Mouse (Mus musculus): ENCODE results near the gene Pskh1. TPM values are rescaled to one million over a fixed set of nuclear protein-coding genes. Genes with fewer than 3 reads are reported as not detected.
A peak's percentile ranks its signal among the peaks of the same experiment; 100 is the strongest.

Gene Pskh1
- total RNA-seq, 2 experiments from 2014 or later: 13.5 to 13.6 TPM

DNA sequence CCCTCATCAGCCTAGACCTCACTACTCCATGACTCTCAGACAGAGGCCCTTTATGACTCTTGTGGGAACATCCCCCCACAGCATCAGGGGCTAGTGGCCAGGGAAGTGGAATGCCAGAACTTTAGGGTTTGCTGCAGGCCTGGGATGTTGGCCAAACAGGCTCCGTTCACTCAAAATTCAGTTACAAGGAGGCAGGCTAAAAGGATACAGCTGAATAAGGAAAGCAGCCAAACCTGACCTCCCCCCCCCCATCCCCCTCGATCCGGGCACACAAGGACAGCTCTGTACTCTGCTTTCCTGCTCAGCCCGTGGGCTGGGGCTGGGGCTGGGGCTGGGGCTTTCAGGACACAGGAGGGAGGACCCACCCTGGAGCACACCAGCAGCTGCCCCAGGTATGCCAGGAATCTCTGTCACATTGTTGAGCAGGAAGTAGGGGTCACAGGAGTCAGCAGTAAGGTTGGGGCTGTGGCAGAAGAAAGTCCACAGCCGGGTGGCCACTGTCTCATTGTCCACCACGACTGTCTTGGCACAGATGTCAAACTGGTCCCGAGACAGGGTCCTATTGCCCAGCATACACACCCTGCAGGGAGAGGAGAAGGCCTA lies 50.9 kb downstream of the Pskh1 start:
- no peak for DNase-seq (ENCODE audit: low spot score)

DNA sequence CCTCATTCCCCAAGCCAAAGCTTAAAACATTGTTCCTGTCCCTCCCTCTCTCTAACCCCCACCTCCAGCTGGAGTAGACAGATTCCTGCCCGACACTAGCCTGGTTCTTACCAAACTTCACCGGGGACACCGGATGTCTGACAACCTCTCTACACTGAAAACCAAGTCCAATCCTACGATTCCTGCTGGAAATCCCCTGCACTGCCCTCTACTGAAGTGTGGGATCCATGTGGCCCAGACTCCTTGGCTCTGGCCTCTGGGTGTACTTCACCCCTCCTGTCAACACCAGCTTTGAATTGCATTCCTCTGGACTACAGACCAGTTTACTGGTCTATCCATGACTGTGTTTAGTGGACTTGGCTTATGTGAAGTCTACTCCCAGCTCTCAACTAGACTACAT lies 56.3 kb downstream of the Pskh1 start:
- DNase-seq (ENCODE audit: low spot score): no peak

DNA sequence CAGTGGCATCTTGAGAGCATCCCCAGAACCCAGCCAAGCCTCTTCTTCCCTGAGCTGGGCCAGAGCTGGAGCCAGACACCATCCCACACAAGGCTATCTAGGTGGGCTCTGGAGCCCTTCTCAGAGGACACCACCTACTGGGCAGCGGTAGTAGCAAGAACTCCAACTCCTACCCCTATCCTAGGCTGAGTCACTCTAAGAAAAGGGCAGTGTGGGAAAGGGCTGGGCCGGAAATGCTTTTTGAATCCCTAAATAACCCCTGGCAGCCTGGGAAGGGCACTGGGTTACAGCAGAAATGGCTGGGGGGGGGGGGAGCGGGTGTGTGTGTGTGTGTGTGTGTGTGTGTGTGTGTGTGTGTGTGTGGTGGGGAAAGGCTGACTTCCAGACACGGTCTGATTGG lies 57.6 kb downstream of the Pskh1 start:
- peak; percentile 59 for DNase-seq (ENCODE audit: low spot score)

DNA sequence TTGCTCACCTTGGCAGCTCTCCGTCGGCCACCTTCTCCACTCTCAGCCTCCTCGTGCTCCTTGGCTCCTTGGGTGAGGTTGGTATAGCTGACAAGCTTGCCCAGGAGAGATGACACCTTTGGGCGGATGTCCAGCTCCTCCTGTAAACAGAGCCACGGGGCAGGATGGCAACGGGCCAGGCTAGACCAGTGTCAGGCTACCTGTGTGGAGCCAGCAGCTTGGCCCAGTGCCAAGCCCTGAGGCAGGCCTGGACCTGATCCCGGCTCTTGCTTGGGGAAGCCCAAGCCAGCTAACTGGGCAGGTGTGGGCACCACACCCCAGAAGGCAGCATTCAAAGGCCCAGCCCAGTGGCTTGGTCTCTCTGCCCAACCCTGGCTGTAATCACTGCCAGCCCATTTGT lies 59.1 kb downstream of the Pskh1 start:
- peak; percentile 94 for DNase-seq (ENCODE audit: low spot score)

DNA sequence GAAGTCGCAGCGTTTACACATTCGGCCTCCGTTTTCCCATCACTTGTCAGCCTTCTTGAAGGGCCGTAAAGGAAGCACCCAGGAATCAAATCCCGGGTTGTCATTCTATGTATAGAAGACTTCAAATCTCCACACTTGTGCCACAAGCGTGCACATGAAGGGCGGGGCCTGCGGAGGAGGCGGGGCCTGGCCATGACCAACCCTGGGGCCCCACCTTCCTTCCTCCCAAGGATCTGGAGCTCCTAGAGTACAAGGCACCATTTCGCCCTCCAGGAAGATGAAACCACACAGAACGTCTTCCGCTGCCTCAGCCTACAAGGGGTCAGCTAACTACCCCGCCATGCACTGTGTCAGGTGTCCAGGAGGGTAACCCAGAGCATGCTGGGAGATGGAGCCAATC lies 60.9 kb downstream of the Pskh1 start:
- DNase-seq (ENCODE audit: low spot score): no peak

DNA sequence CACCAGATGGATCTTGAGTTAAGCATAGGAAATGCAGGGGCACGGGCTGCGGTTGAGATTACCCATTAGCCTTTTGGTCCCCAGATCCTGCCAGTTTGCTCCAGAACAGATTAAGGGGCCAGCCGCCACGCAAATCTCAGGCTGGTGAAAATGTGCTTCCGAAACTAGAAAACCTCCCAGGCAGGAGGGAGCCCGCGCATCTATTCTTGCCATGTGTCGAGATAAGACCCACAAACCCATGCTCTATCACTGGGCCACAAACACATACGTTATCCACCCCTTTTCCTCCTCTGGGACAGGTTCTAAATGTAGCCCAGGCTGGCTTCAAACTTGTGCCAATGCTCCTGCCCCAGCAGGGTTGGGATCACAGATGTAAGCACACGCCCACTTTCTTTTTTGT lies 61.3 kb downstream of the Pskh1 start:
- no peak for DNase-seq (ENCODE audit: low spot score)

DNA sequence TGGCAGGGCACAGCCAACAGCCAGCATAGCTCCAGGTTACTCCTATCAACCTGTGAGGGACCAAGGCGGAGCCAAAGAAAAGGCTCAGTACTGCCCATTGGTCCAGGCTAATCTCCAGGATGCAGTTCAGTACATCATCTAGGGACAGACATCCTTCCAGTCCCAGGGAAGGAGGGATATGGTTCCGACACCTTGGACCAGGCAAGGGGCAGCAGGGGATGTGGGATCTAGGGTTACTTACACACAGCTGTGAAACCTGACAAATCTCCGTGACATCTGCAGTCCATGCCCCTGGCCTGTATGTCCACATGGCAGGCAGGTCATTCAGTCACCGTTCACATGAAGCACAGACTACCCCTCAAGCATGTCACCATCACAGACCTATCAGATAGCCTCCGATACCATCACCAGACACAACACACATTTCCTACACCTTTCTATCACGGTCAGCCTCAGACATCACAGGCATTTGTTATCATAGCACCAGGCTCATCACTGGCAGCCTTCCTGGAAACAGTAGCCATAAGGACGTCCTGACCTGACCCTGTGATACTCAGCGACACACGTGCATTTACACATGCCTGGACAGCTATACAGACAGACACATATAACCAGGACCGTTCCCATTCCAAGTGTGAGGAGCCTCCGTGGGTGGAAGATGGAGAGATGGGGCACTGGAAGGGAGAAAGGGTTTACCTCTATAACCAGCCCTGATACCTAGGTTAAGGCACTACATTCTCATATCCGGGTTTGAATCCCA lies 64.4 kb downstream of the Pskh1 start:
- no peak for DNase-seq (ENCODE audit: low spot score)

DNA sequence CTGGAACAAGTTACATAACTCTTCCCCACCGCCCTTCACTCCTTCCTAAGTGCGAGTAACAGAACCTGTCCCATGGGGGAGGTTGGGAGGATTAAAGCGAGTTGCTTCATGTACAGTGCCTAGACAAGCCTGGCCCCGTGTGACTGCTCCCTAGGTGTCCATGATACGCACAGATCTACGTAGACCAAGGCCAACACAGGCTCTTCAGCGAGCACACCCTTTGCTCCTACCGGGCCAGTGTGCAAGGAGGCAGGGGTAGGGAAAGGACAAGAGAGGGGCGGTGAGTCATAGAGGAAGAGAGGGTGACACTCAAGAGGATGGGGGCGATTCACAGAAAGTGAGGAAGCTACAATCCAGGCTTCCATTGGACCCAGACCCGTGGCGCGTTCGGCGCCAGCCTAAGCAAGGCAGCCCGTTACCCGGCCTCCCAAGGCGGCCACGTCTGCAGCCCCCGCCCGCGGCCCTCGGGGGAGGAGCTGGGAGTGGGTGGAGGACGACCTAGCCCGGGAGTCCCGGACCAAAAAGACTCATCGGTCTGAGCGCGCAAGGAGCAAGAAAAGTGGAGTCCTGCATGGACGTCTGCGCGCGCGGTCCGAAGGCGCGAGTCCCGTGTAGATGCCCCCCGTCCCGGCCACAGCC lies 65.1 kb downstream of the Pskh1 start:
- peak; percentile 56 for DNase-seq (ENCODE audit: low spot score)

DNA sequence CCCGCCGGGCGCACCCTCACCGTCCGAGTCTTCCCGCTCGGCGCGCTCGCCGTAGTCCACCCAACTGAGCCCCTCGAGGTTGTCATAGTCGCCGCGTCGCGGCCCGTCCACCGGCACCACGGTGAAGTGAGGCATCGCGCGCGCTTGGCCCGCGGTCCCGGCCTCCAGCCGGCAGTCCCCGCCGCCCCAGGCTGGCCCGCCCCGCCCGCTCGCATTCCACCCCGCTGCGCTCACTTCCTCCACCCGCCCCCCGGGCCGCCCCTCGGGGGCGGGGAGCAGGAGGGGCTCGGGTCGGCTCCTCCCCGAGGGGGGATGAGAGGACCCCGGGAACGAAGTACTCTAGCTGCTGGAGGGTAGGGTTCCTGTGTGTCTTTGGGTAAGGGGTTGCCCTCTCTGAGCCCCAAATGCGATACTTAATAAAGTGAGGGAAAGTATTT lies 65.7 kb downstream of the Pskh1 start, which contains the start of gene Slc12a4:
Slc12a4 (minus strand) TSS at position 193 of the 437 bp plus-strand sequence.
- DNase-seq (ENCODE audit: low spot score): peak; percentile 79

DNA sequence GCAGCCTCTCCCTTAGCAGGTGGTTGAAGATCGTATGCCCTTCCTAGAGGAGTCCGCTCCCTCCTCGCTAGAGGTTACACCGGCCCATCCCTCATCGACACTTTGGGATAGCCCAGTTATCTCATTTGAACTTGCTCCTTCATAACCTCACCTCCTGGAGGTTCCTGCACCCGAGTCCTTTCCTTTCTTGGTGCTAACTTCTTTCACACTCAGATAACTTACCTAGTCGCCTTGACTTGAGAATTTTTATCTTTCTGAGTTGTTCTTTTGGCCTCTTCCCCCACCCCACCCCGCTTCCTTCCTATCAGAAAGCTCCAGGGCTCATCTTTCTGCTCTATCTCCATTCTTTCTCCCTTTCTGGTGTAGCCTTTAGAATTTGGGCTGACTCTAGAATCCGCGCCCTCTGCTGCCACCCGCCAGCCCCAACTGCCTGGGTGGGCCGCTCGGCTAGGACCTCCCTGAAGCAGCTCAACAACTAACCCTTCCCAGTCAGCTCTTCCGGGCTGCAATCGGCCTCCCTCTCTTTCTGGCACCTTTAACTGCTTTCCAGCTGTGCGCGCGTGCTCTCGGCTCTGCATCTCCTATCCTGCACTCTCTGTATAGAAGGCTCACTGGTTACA lies 66.6 kb downstream of the Pskh1 start:
- DNase-seq (ENCODE audit: low spot score): no peak

DNA sequence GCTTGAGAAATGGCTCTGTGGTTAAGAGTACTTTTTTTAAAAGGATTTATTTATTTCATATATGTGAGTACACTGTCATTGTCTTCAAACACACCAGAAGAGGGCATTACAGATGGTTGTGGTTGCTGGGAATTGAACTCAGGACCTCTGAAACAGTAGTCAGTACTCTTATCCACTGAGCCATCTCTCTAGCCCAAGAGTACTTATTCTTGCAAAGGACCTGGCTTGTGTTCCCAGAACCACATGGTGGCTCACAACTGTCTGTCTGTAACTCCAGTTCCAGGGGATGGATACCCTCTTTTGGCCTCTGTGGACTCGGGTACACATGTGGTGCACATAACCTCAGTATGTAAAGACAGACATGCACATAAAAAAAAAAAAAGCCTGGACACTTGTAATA lies 69.1 kb downstream of the Pskh1 start:
- no peak for DNase-seq (ENCODE audit: low spot score)

DNA sequence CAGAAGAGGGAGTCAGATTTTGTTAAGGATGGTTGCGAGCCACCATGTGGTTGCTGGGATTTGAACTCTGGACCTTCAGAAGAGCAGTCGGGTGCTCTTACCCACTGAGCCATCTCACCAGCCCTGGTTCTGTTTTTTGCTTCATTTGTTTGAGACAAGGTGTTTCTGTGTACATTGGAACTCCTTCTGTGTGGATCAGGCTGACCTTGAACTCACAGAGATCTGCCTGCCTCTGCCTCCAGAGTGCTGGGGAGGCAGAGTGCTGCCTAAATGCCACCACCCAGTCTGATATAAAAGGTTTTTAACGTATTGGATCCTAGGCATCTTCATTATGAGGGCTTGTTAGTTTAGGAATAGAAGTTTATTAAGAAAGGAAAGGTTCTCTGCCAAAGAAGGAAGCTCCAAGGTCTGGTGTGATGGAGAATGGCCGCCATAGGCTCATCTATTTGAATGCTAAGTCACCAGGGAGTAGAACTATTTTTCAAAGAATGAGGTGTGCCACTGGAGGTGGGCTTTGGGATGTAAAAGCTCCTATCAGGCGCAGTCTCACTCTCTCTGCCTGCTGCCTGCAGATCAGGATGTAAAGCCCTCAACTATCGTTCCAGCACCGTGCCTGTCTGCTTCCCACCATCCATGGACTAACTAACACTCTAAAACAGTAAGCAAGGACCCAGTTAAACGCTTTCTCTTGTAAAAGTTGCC lies 70.9 kb downstream of the Pskh1 start:
- no peak for DNase-seq (ENCODE audit: low spot score)

DNA sequence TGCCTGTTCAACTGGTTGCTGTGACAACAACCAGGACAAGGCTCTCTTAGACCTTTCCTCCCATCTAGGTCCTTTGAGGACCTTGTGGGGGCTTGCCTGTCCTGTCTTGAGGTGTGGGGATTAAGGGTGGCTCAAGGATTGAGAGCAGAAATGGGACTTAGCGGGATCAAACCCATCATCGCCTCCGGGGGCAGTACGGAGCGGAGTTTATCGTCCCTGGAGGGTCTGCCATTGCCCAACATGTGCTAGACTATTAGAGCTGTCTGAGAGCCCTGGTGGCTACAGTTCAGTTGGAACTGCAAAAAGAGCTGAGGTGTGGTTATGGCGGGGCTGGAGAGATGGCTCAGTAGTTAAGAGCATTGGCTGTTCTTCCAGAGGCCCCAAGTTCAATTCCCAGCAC lies 75.1 kb downstream of the Pskh1 start:
- DNase-seq (ENCODE audit: low spot score): no peak

DNA sequence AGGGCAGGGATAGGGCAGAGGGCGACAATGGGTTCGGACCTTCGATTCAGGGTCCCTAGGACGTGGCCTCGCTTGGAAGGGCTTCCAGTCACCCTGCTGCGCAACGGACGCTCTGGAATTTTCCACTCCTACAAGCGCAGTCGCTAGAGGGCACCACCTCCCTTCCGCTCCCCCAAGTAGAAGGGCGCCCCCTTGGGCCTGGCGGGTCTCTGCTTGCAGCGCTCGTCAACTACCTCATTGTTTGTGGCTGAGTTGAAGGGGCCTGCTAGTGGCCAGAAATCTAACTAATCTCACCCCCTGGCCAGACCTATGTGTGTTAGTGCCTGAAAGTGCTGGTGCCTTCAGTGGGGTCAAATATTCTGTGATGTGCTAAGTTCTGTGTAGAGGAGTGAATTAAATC lies 79.1 kb downstream of the Pskh1 start, which contains the start of gene Dpep3:
Dpep3 (minus strand) TSS at position 105 of the 400 bp plus-strand sequence.
- no peak for DNase-seq (ENCODE audit: low spot score)

DNA sequence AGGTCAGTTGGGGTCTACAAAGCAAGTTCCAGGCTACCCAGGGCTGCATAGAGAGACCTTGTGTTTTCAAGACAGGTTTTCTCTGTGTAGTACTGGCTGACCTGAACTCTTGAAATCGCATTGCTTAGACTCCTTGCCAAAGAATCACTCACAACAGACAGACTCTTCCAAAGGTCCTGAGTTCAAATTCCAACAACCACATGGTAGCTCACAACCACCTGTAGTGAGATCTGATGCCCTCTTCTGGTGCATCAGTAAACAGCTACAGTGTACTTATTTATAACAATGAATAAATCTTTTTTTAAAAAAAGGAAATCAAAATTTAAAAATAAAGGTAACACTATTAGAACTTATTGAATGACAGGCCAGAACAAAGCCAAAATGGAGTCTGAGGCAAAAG lies 80.9 kb downstream of the Pskh1 start:
- DNase-seq (ENCODE audit: low spot score): no peak

Small RNA genes within 50 kb of the gene (microRNA-seq; reads per million reads assigned to microRNA genes)
- 1.0 reads per million for gene Mir7074

Other genes starting within 250 kb of the Pskh1 start
- under 1 TPM in 1 of 2 experiments, not detected in 1; 0.05 TPM for gene Carmil2, start 214.2 kb upstream of the Pskh1 start, total RNA-seq (2021)
- 1 to 10 TPM; 5.0 to 5.4 TPM for gene Acd, start 199.3 kb upstream of the Pskh1 start, total RNA-seq (2021)
- 1 to 10 TPM; 5.5 to 6.2 TPM for gene Pard6a, start 199.3 kb upstream of the Pskh1 start, total RNA-seq (2021)
- not detected for gene 4933405L10Rik, start 192.8 kb upstream of the Pskh1 start, total RNA-seq (2021)
- gene Enkd1, start 192.2 kb upstream of the Pskh1 start, total RNA-seq (2021): 1 to 10 TPM in 1 of 2 experiments, under 1 TPM in 1; 0.69 to 1.4 TPM
- 1 to 10 TPM; 6.9 to 8.4 TPM for gene Gfod2, start 141.8 kb upstream of the Pskh1 start, total RNA-seq (2021)
- gene Ranbp10, start 73.1 kb upstream of the Pskh1 start, total RNA-seq (2021): 10 to 100 TPM; 25.6 to 27.4 TPM
- not detected for gene Tsnaxip1, start 72.7 kb upstream of the Pskh1 start, total RNA-seq (2021)
- under 1 TPM; 0.93 to 0.98 TPM for gene Cenpt, start 47.2 kb upstream of the Pskh1 start, total RNA-seq (2021)
- 10 to 100 TPM; 21.9 to 22.0 TPM for gene Thap11, start 45.3 kb upstream of the Pskh1 start, total RNA-seq (2021)
- gene Nutf2, start 39.9 kb upstream of the Pskh1 start, total RNA-seq (2021): 10 to 100 TPM; 43.7 to 44.5 TPM
- 10 to 100 TPM; 19.7 to 20.6 TPM for gene Edc4, start 19.6 kb upstream of the Pskh1 start, total RNA-seq (2021)
- under 1 TPM in 1 of 2 experiments, not detected in 1; 0.76 TPM for gene Nrn1l, start 6.9 kb upstream of the Pskh1 start, total RNA-seq (2021)
- under 1 TPM in 1 of 2 experiments, not detected in 1; 0.37 TPM for gene Ctrl, start 33.4 kb downstream of the Pskh1 start, total RNA-seq (2021)
- gene Psmb10, start 38.0 kb downstream of the Pskh1 start, total RNA-seq (2021): 10 to 100 TPM; 19.4 to 27.2 TPM
- gene Lcat, start 42.9 kb downstream of the Pskh1 start, total RNA-seq (2021): under 1 TPM; 0.16 to 0.66 TPM
- 10 to 100 TPM in 1 of 2 experiments, 1 to 10 TPM in 1; 8.7 to 16.1 TPM for gene Slc12a4, start 65.7 kb downstream of the Pskh1 start, total RNA-seq (2021)
- gene Dpep3, start 79.0 kb downstream of the Pskh1 start, total RNA-seq (2021): not detected
- 10 to 100 TPM in 1 of 2 experiments, 1 to 10 TPM in 1; 9.6 to 10.4 TPM for gene Dus2, start 90.9 kb downstream of the Pskh1 start, total RNA-seq (2021)
- not detected for gene Dpep2nb, start 105.5 kb downstream of the Pskh1 start, total RNA-seq (2021)
- gene Ddx28, start 111.4 kb downstream of the Pskh1 start, total RNA-seq (2021): 10 to 100 TPM; 10.6 to 10.9 TPM
- gene Nfatc3, start 158.4 kb downstream of the Pskh1 start, total RNA-seq (2021): 10 to 100 TPM; 26.2 to 27.9 TPM
- not detected for gene Esrp2, start 236.5 kb downstream of the Pskh1 start, total RNA-seq (2021)
- 1 to 10 TPM; 3.4 to 5.7 TPM for gene Pla2g15, start 250.0 kb downstream of the Pskh1 start, total RNA-seq (2021)